Mouse (Mus musculus) brain, embryonic 14.5 days (tissue): ENCODE measurements around the gene Olfr1495.

Experiments used
- CTCF ChIP-seq: fragments of 200-500 bp; IDR thresholded peaks from 2 replicates; pipeline ENCODE4 v1.5.1; 2012; ENCODE audit warnings: inconsistent platforms, mild to moderate bottlenecking, moderate library complexity, borderline replicate concordance; ENCODE audit not compliant: insufficient read depth, insufficient read length; ENCODE audit errors: extremely low read depth
- POLR2A ChIP-seq: fragments of 200-500 bp; IDR thresholded peaks from 2 replicates; pipeline ENCODE4 v1.6.1; 2012; ENCODE audit warnings: mild to moderate bottlenecking, inconsistent platforms, borderline replicate concordance; ENCODE audit not compliant: poor library complexity, insufficient read depth, insufficient read length, severe bottlenecking; ENCODE audit errors: extremely low read depth

DNA sequence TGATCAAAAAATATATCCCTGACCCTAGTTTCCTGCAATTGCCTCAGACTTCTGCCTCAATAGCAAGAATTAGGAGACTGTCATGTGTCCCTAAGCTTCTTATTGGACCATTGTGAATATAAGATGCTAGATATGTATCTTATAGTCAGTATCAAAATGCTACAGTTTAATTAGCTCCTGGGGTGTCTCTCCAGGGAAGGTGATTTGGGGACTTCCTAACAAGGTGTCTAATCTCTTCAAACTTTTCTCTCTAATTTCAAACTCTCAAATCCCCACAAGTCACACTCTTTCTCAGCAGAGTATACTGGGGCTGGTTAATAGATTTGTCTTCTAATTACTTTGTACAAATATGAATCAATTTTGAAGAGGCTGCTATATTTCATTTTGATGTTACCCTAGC, 33.7 kb downstream of the Olfr1495 start, which contains the start of gene Olfr1497:
- TF ChIP-seq CTCF (no peak), POLR2A (no peak)
